Mouse (Mus musculus): ENCODE measurements at regions not wholly inside any gene's neighbourhood (a gene's known extent, or its start where the extent isn't known, plus 50 kb on each side); places are given as distances from the start of the nearest gene placed in this dataset.

DNA sequence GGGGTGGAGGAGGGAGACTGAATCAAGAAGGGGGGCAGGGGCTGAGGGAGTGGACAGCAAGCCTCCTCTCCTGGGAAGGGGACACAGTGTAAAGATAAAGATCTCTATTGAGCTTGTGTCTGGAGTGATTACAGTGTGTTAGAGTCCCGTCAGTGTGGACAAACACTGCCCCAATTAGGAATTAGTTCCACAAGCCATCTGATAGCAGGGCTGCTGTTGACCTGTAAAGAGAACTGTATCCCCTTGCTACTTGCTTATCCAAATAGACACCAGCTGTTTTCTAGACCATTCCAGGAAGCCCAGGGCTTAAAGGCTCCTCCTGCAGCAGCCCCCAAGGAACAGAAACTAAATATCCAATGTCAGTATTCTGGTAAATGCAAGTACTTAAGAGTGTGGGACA lies 111.4 kb upstream of the Sox14 start:
- no peak overlapping the region for H3K4me2 ChIP-seq (replicated peaks)
- no peak overlapping the region for H3K4me3 ChIP-seq
- 0 out of 2 replicates have a peak, but pooled peaks cover 7% of the 10 kb centered on the region for H3K27me3 ChIP-seq
- H3K9ac ChIP-seq (replicated peaks): no peak overlapping the region
- no peaks in the 10 kb centered on the region for H3K4me1 ChIP-seq
- WGBS: 32% methylated on average over 1 of the region's 1 CpGs
- H3K27ac ChIP-seq (replicated peaks): no peak overlapping the region
- no peaks in the 10 kb centered on the region for H3K9me3 ChIP-seq
- no peaks in the 10 kb centered on the region for H3K36me3 ChIP-seq
- ATAC-seq (replicated peaks): no peak

DNA sequence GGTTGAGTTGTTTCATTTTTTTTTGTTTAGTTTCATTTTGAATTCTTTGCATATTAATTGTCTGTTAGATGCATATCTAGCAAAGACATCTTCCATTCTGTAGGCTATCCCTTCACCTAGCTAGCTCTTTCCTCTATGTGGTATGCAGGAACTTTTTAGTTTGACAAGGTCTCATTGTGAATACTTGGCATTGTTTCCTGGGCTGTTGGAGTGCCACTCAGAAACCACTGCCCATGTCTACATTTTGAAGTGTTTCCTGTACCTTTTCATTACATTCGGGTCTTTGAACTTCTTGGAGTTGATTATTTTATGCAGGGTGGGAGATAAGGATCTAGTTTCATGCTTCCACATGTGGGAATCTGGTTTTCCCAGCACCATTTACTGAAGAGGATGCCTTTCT lies 104.8 kb upstream of the Sox14 start:
- Histone ChIP-seq H3K4me1 (no peaks in the 10 kb centered on the region), H3K9ac (replicated peaks) (no peak overlapping the region), H3K4me3 (no peak overlapping the region), H3K4me2 (replicated peaks) (no peak overlapping the region), H3K9me3 (no peaks in the 10 kb centered on the region), H3K27ac (replicated peaks) (no peak overlapping the region), H3K36me3 (no peaks in the 10 kb centered on the region), H3K27me3 (0 out of 2 replicates have a peak, but pooled peaks cover 2% of the 10 kb centered on the region)
- WGBS: 80% methylated on average over 1 of the region's 1 CpGs
- no peak for ATAC-seq (replicated peaks)

DNA sequence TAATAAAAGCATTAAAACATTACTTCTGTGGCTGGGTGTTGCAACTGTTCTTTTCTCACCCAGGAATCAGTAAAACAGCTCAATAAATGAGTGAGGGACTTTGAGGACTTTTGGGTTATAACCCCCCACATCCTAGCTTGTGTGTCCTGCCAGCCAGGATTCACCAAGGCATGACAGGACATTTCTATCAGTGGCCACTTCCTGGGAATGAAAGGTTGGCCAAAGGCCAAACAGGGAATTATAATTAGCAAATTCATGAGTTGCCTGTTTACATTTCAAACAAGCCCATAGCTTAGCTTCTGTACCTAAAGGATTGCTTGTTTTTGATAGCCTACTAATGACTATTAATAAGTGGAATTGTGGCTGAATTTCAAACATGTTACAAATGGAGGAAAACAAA lies 85.6 kb upstream of the Sox14 start:
- Histone ChIP-seq H3K27me3 (no peaks in the 10 kb centered on the region), H3K4me2 (replicated peaks) (no peak overlapping the region), H3K4me3 (no peak overlapping the region), H3K27ac (replicated peaks) (no peak overlapping the region), H3K36me3 (no peaks in the 10 kb centered on the region), H3K4me1 (no peaks in the 10 kb centered on the region), H3K9me3 (no peaks in the 10 kb centered on the region), H3K9ac (replicated peaks) (no peak overlapping the region)
- ATAC-seq (replicated peaks): no peak

DNA sequence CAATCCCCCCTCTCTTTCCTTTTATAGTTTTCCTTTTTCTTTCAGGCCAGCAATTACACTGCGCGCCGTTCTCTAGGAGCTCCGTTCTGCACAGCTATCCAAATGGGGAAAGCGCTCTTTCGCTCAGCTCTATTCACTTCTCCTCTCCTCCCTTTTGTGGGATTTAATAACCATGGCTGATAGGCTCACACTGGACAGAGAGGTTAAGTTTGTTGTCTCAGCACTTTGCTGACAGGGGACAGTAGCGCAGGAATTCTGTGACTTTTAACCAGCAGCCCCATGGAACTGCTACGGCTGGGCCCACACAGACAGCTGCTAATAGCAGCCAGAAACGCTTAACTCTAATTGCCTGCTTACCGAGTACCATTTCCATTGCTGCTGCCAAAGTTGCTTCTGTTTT lies 78.8 kb upstream of the Sox14 start:
- 3% methylated on average over 10 of the region's 10 CpGs for WGBS
- H3K4me3 ChIP-seq: peak overlapping the region; percentile 13
- no peaks in the 10 kb centered on the region for H3K9me3 ChIP-seq
- peak overlapping the region; percentile 63 for H3K27ac ChIP-seq (replicated peaks)
- H3K4me2 ChIP-seq (replicated peaks): peak overlapping the region; percentile 44
- H3K36me3 ChIP-seq: no peaks in the 10 kb centered on the region
- H3K27me3 ChIP-seq: no peaks in the 10 kb centered on the region
- peaks cover 10% of the 10 kb centered on the region for H3K4me1 ChIP-seq
- H3K9ac ChIP-seq (replicated peaks): 0 out of 2 replicates have a peak overlapping the region, but pooled peaks have one; percentile 19
- ATAC-seq (replicated peaks): peak; percentile 82

DNA sequence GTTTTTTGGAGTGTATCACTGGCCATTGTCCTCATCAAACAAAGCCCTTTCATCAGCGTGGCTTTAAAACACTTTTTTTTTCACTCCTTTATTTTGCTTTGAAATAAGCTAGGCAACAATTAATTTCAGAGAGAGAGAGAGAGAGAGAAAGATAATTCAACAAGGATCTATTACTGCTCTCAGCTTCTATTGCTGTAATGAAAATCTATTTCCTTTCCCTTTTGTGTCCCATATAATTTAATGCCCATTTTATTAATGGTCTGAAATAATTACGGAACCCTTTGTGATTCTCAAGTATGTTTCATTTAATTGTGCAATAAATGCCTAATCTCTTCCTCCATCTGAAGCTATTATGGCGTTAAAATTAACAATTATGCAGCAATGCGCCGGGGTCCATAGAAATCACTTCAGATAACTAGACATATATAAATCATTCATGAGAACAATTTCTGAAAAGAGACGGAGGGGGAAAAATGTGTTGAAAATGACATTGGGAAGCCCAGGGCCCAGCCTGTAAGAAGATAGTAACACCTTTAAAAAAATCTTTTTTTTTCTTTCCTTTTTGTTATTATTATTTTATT lies 78.2 kb upstream of the Sox14 start:
- H3K27me3 ChIP-seq: no peaks in the 10 kb centered on the region
- no peaks in the 10 kb centered on the region for H3K9me3 ChIP-seq
- peak overlapping the region; percentile 44 for H3K4me2 ChIP-seq (replicated peaks)
- H3K4me3 ChIP-seq: no peak overlapping the region
- peak; percentile 74; the same call in 1 of the 2 replicates for ATAC-seq (replicated peaks)
- no peaks in the 10 kb centered on the region for H3K36me3 ChIP-seq
- 6% methylated on average over 6 of the region's 6 CpGs for WGBS
- H3K27ac ChIP-seq (replicated peaks): peak overlapping the region; percentile 63
- H3K4me1 ChIP-seq: peaks cover 10% of the 10 kb centered on the region
- no peak overlapping the region for H3K9ac ChIP-seq (replicated peaks)
